Mouse (Mus musculus) forebrain, embryonic 11.5 days (tissue): Measurements from ENCODE around the gene Aak1. TPM values are rescaled to one million over a fixed set of nuclear protein-coding genes. Genes with fewer than 3 reads are reported as not detected.

ENCODE experiments used
- ATAC-seq: fragments of 200-750 bp; cut with Nextera tagmentation; replicated peaks from 2 replicates; pipeline ENCODE4 v1.8.0; 2017; ENCODE audit warnings: moderate TSS enrichment; ENCODE audit not compliant: low FRiP score
- DNase-seq: peaks from one replicate; pipeline ENCODE4 v3.0.0-alpha.2; 2017; ENCODE audit warnings: low spot score
- H3K27ac ChIP-seq: fragments of 300-500 bp; sonication (generic); 2 replicates; pipeline ENCODE4 v1.5.1; 2014; ENCODE audit warnings: low read depth, low read length
- H3K27me3 ChIP-seq: fragments of 300-500 bp; sonication (generic); 2 replicates; pipeline ENCODE4 v1.6.1; 2014; ENCODE audit warnings: mild to moderate bottlenecking, low read length, mixed read lengths; ENCODE audit not compliant: control insufficient read depth, insufficient read depth
- H3K36me3 ChIP-seq: fragments of 300-500 bp; sonication (generic); 2 replicates; pipeline ENCODE4 v1.6.1; 2014; ENCODE audit warnings: mild to moderate bottlenecking, low read length, moderate library complexity, mixed read lengths; ENCODE audit not compliant: control insufficient read depth, insufficient read depth
- H3K4me1 ChIP-seq: fragments of 300-500 bp; sonication (generic); replicated peaks from 2 replicates; pipeline ENCODE4 v1.6.1; 2014; ENCODE audit warnings: low read length, mixed read lengths; ENCODE audit not compliant: control insufficient read depth, insufficient read depth
- H3K4me2 ChIP-seq: fragments of 300-500 bp; sonication (generic); 2 replicates; pipeline ENCODE4 v1.6.1; 2014; ENCODE audit warnings: low read depth, mild to moderate bottlenecking, low read length, moderate library complexity, mixed read lengths; ENCODE audit not compliant: severe bottlenecking
- H3K4me3 ChIP-seq: fragments of 300-500 bp; sonication (generic); 2 replicates; pipeline ENCODE4 v1.5.1; 2014; ENCODE audit warnings: low read depth, low read length
- H3K9ac ChIP-seq: fragments of 300-500 bp; sonication (generic); 2 replicates; pipeline ENCODE4 v1.6.1; 2014; ENCODE audit warnings: low read length
- H3K9me3 ChIP-seq: fragments of 300-500 bp; sonication (generic); 2 replicates; pipeline ENCODE4 v1.6.1; 2016; ENCODE audit warnings: low read length, mixed read lengths; ENCODE audit not compliant: control insufficient read depth
- WGBS: fragments of 180-500 bp; shearing (Covaris S2); extraction: QIAGEN DNeasy Blood & Tissue Kit; methylation state at CpG from one replicate; pipeline ENCODE4 v1.1.7; 2014; 5-methylcytosine and 5-hydroxymethylcytosine counted together
- polyA plus RNA-seq: library from polyadenylated mRNA; unstranded; fragments of >200 nt; fragmentation: Nextera tagmentation; extraction: Ambion mirVana; gene quantifications from 2 replicates; pipeline ENCODE4 v1.2.1, GENCODE M21; 2014

Gene Aak1
- polyA plus RNA-seq, 1 experiment from 2014 or later = 23.2 TPM

DNA sequence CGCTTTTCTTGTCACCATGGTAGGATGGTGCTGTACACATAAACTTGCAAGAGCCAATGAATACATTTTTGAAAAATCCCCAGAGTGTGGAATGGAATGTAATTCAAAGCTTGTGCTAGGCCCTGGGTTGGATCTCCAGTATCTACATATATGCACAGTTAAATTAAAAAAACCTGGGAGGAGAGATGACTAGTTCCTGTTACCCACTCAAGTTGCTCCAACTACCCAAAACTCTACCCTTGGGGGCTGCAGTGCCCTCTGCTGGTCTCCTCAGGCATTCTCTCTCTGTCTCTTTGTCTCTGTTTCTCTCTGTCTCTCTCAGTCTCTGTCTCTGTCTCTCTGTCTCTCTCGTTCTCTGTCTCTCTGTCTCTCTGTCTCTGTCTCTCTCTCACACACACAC is 21.9 kb upstream of the Aak1 start:
- Histone ChIP-seq H3K4me3 (no peak overlapping the region), H3K9ac (no peak overlapping the region), H3K9me3 (no peaks in the 10 kb centered on the region), H3K36me3 (no peaks in the 10 kb centered on the region), H3K27ac (no peak overlapping the region), H3K27me3 (no peaks in the 10 kb centered on the region), H3K4me1 (peaks cover under 1% of the 10 kb centered on the region; the same call in 1 of the 2 replicates), H3K4me2 (no peak overlapping the region)
- 92% methylated on average over 2 of the region's 2 CpGs for WGBS
- ATAC-seq (no peak), DNase-seq (no peak)

- no peaks in the 10 kb centered on the region for H3K36me3 ChIP-seq
- H3K4me3 ChIP-seq = no peak overlapping the region
- H3K27me3 ChIP-seq = no peaks in the 10 kb centered on the region
- H3K4me1 ChIP-seq = no peaks in the 10 kb centered on the region
- H3K4me2 ChIP-seq = no peak overlapping the region
- WGBS = 91% methylated on average over 6 of the region's 6 CpGs
- no peaks in the 10 kb centered on the region for H3K9me3 ChIP-seq
- DNase-seq (no peak), ATAC-seq (no peak)
- H3K27ac ChIP-seq = no peak overlapping the region
- no peak overlapping the region for H3K9ac ChIP-seq
Observed at GRCm38 (mm10) chr6:86829768-86830167, 19.5 kb upstream of the Aak1 start.

DNA sequence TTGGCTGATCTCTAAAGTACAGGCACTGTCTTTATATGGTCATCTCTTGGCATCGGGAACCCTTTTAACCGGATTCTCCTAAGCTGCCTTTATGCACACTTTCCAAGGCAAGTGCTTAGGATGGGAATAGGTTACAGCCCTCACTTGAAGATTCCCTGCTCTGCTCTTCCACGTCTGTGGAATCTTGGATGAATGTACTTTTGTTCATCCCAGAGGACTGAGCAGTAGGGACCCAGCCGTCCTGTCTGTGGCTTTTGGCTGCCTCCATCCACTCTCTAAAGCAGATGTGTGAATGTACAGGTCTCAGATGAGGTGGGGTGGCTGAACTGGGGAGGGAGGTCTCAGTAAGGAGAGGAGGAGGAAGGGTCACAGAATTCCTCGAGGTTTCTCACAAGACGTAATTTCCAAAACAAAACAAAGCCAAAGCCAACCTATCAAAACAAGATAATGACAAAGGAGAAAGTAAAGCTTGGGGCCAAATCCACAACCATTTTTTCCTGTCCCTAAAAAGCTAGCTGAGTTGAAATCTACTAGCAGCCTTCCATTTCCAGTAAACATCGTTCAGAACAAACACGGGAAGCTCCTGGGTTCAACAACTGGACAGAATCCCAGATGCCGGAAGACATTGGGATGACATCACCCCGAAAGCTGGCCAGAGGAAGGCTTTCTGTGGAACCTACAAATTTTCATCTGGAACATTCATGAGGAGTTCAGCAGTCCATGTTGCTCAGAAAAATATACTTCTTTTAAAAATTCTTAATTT is 18.4 kb upstream of the Aak1 start:
- Histone ChIP-seq H3K9me3 (no peaks in the 10 kb centered on the region), H3K4me2 (no peak overlapping the region), H3K36me3 (no peaks in the 10 kb centered on the region), H3K9ac (no peak overlapping the region), H3K4me1 (no peaks in the 10 kb centered on the region), H3K4me3 (no peak overlapping the region), H3K27ac (no peak overlapping the region), H3K27me3 (no peaks in the 10 kb centered on the region)
- no peak for DNase-seq
- no peak for ATAC-seq
- 81% methylated on average over 10 of the region's 10 CpGs for WGBS

DNA sequence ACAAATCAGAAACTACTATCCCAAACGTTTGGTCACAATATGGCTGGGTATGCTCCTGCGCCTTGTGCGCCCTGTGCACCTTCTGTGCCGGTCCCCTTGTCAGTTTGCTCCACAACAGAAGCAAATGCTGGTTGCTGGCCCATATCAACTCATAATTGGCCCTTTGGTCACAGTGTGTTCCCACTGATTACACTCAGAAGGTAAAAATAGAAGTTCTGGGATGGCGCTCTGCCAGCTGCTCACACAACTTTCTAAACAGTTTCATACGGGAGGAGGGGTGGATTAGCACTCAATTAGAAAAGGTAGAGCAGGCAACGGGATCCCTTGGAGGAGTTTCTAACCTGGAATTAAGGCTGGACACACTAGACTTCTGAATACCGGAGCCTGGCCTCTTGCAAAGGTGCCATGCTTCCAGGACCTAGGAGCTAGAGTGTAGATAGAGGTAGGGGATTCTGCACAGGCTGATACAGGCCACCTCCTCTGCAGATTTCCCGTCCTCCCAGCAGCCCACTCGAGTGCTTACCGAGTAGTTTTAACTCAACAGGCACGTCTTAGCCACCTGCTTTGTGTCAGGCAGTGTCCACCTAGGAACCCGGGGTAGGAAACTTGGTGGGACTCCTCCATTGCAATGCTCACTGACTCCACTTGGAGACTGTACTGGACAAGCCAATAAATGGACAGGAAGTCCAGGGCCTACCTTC is 16.4 kb upstream of the Aak1 start:
- Histone ChIP-seq H3K27ac (no peak overlapping the region), H3K27me3 (no peaks in the 10 kb centered on the region), H3K4me2 (no peak overlapping the region), H3K4me1 (no peaks in the 10 kb centered on the region), H3K9ac (no peak overlapping the region), H3K36me3 (no peaks in the 10 kb centered on the region), H3K4me3 (no peak overlapping the region), H3K9me3 (no peaks in the 10 kb centered on the region)
- WGBS = 83% methylated on average over 13 of the region's 13 CpGs
- ATAC-seq = no peak
- DNase-seq = no peak

DNA sequence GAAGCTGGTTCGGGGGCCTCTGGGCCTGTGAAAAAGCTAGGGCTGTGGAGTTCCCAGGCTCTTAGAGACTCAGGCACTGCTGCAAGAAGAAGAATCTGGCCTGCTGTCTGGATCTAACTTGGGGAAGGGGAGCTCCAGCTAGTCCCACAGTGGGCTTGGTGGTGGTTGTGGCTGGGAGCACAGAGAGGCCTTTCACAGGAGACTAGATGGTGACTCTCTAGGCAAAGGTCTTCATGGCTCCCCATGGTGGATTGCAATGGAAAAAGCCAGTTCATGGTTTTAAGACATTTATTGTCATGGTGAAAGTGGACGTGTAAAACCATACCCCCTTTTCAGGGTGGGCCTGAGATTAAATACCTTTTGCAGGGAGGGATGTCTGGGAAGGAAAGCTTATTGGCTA is 10.2 kb upstream of the Aak1 start:
- Histone ChIP-seq H3K9me3 (no peaks in the 10 kb centered on the region), H3K9ac (no peak overlapping the region), H3K4me2 (no peak overlapping the region), H3K27me3 (no peaks in the 10 kb centered on the region), H3K27ac (no peak overlapping the region), H3K4me1 (no peaks in the 10 kb centered on the region), H3K36me3 (no peaks in the 10 kb centered on the region), H3K4me3 (no peak overlapping the region)
- no peak for DNase-seq
- 75% methylated on average over 2 of the region's 2 CpGs for WGBS
- no peak for ATAC-seq

- DNase-seq = no peak
- Histone ChIP-seq H3K4me1 (no peaks in the 10 kb centered on the region), H3K27me3 (no peaks in the 10 kb centered on the region), H3K9me3 (no peaks in the 10 kb centered on the region), H3K4me2 (no peak overlapping the region), H3K4me3 (no peak overlapping the region), H3K27ac (no peak overlapping the region), H3K9ac (no peak overlapping the region), H3K36me3 (no peaks in the 10 kb centered on the region)
- 69% methylated on average over 3 of the region's 3 CpGs for WGBS
- ATAC-seq = no peak
Observed at GRCm38 (mm10) chr6:86841949-86842348, 7.4 kb upstream of the Aak1 start.

- no peak for DNase-seq
- no peak overlapping the region for H3K4me2 ChIP-seq
Observed at GRCm38 (mm10) chr6:86843636-86844035, 5.7 kb upstream of the Aak1 start.

DNA sequence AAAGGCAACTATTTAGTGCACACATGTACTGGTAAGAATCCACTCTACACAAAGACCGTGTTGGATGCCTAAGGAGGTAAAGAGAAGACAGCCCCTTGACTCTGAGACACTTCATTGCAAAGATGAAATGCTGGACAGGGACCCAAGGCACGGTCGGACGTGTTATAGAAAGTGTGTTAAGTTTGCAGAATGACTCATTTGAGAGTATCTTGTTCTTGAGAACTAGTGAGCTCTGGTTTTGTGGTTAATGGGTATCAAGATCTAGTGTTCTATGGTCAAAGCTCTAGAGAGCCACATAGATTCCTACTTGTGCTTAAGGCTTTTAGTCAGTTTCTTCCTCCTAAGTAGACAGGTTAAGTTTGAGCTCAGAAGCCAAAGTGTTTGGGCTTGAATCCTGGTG is 2.9 kb upstream of the Aak1 start:
- Histone ChIP-seq H3K4me1 (peaks cover 4% of the 10 kb centered on the region; the same call in 1 of the 2 replicates), H3K27ac (no peak overlapping the region), H3K9me3 (no peaks in the 10 kb centered on the region), H3K27me3 (no peaks in the 10 kb centered on the region), H3K9ac (no peak overlapping the region), H3K4me2 (no peak overlapping the region), H3K36me3 (no peaks in the 10 kb centered on the region), H3K4me3 (no peak overlapping the region)
- WGBS = 95% methylated on average over 4 of the region's 4 CpGs
- no peak for DNase-seq
- no peak for ATAC-seq

More at GRCm38 (mm10) chr6:86843636-86844035, 5.7 kb upstream of the Aak1 start:
- no peaks in the 10 kb centered on the region for H3K36me3 ChIP-seq
- 0 out of 2 replicates have a peak, but pooled peaks cover 2% of the 10 kb centered on the region for H3K4me1 ChIP-seq
- ATAC-seq = no peak
- H3K9ac ChIP-seq = no peak overlapping the region
- WGBS = 76% methylated on average over 3 of the region's 3 CpGs
- no peaks in the 10 kb centered on the region for H3K27me3 ChIP-seq
- no peak overlapping the region for H3K4me3 ChIP-seq
- no peaks in the 10 kb centered on the region for H3K9me3 ChIP-seq
- H3K27ac ChIP-seq = no peak overlapping the region
